Mouse (Mus musculus) hindbrain, embryonic 13.5 days (tissue): ENCODE measurements around the gene Cyp2s1. TPM values are rescaled to one million over a fixed set of nuclear protein-coding genes. Genes with fewer than 3 reads are reported as not detected.

Experiments used
- ATAC-seq: fragments of 200-750 bp; cut with Nextera tagmentation; 2 replicates; pipeline ENCODE4 v1.8.0; 2017; ENCODE audit warnings: moderate TSS enrichment; ENCODE audit not compliant: low FRiP score
- H3K27ac ChIP-seq: fragments of 300-500 bp; sonication (generic); 2 replicates; pipeline ENCODE4 v1.5.1; 2015; ENCODE audit warnings: inconsistent platforms, mild to moderate bottlenecking, moderate library complexity
- H3K27me3 ChIP-seq: fragments of 300-500 bp; sonication (generic); 2 replicates; pipeline ENCODE4 v1.6.1; 2015; ENCODE audit warnings: mild to moderate bottlenecking, inconsistent platforms
- H3K36me3 ChIP-seq: fragments of 300-500 bp; sonication (generic); 2 replicates; pipeline ENCODE4 v1.6.1; 2015; ENCODE audit warnings: mild to moderate bottlenecking, inconsistent platforms
- H3K4me1 ChIP-seq: fragments of 300-500 bp; sonication (generic); replicated peaks from 2 replicates; pipeline ENCODE4 v1.6.1; 2015; ENCODE audit warnings: inconsistent platforms
- H3K4me2 ChIP-seq: fragments of 300-500 bp; sonication (generic); 2 replicates; pipeline ENCODE4 v1.6.1; 2015; ENCODE audit warnings: inconsistent platforms, mild to moderate bottlenecking, moderate library complexity
- H3K4me3 ChIP-seq: fragments of 300-500 bp; sonication (generic); 2 replicates; pipeline ENCODE4 v1.5.1; 2015; ENCODE audit warnings: mild to moderate bottlenecking, inconsistent platforms
- H3K9ac ChIP-seq: fragments of 300-500 bp; sonication (generic); 2 replicates; pipeline ENCODE4 v1.6.1; 2015; ENCODE audit warnings: mild to moderate bottlenecking, inconsistent platforms
- H3K9me3 ChIP-seq: fragments of 300-500 bp; sonication (generic); 2 replicates; pipeline ENCODE4 v1.6.1; 2016; ENCODE audit warnings: inconsistent platforms
- WGBS: fragments of 180-500 bp; shearing (Covaris S2); methylation state at CpG from one replicate; pipeline ENCODE4 v1.1.7; 2015; 5-methylcytosine and 5-hydroxymethylcytosine counted together
- polyA plus RNA-seq: library from polyadenylated mRNA; unstranded; fragments of >200 nt; fragmentation: Nextera tagmentation; extraction: Ambion mirVana; gene quantifications from 2 replicates; pipeline ENCODE4 v1.2.1, GENCODE M21; 2015

Gene Cyp2s1
- polyA plus RNA-seq, 1 experiment from 2014 or later, result 1.4 TPM

DNA sequence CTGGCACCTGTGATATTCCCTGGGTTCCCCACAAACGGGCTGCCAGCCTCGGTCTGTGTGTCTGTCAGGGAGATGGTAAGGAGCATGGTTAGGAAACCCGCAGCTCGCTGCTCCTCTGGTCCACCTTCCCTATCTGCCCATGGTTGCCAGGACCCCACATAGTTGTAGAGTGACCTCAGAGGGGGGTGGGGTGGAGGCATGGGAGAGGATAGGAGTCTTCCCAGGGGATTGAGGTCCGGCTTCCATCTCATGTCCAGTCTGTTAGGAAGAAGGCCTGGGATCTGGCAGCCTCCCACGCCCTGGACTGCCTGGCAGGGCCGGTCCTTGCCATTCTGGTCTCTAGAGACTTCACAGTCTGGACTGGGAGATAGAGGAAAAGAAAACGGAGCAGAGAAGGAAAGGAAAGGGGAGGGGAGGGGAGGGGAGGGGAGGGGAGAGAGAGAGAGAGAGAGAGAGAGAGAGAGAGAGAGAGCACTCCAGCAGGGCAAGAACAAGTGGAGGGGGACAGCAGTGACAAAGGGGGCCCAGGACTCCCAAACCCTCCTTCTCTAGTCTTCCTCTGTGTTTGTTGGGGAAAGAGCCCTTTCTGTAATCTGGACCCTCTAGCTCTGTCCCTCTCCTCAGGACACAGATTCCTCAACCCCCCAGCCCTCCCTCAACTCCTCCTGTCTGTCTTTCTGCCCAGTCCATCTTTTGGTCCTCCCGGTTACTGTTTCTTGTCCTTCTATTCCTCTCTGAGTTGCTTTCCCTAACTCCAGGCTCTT, 29.1 kb downstream of the Cyp2s1 start:
- no peaks in the 10 kb centered on the region for H3K27me3 ChIP-seq
- H3K9me3 ChIP-seq, result no peaks in the 10 kb centered on the region
- peaks cover 19% of the 10 kb centered on the region for H3K4me1 ChIP-seq
- H3K9ac ChIP-seq, result peak overlapping the region; percentile 66
- ATAC-seq, result peak; percentile 36; the same call in 1 of the 2 replicates
- H3K36me3 ChIP-seq, result no peaks in the 10 kb centered on the region
- no peak overlapping the region for H3K27ac ChIP-seq
- peak overlapping the region; percentile 42 for H3K4me3 ChIP-seq
- WGBS, result 23% methylated on average over 9 of the region's 9 CpGs
- peak overlapping the region; percentile 63 for H3K4me2 ChIP-seq

DNA sequence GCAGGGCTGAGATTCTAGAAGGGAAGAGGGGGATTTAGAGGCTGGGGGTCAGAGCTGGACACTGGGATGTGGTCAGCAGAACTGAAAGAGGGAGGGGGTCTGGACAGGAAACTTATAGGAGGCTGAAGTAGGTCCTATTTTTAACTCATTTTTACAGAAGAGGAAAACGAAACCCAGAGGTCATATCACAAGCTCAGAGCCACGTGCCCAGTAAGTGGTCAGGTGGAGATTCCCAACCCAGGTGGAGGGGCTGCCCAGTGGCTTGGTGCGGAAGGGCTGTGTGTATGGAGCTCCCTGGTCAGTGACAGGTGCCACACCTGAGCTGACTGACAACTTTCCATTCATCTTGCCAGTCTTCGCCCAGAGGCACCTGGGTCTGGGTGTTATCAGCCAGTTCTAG, 29.7 kb downstream of the Cyp2s1 start:
- H3K27ac ChIP-seq, result no peak overlapping the region
- no peaks in the 10 kb centered on the region for H3K36me3 ChIP-seq
- H3K4me2 ChIP-seq, result peak overlapping the region; percentile 63
- no peak overlapping the region for H3K9ac ChIP-seq
- 76% methylated on average over 4 of the region's 4 CpGs for WGBS
- H3K4me1 ChIP-seq, result peaks cover 23% of the 10 kb centered on the region
- peak overlapping the region; percentile 42; the same call in 1 of the 2 replicates for H3K4me3 ChIP-seq
- ATAC-seq, result no peak
- no peaks in the 10 kb centered on the region for H3K27me3 ChIP-seq
- no peaks in the 10 kb centered on the region for H3K9me3 ChIP-seq

DNA sequence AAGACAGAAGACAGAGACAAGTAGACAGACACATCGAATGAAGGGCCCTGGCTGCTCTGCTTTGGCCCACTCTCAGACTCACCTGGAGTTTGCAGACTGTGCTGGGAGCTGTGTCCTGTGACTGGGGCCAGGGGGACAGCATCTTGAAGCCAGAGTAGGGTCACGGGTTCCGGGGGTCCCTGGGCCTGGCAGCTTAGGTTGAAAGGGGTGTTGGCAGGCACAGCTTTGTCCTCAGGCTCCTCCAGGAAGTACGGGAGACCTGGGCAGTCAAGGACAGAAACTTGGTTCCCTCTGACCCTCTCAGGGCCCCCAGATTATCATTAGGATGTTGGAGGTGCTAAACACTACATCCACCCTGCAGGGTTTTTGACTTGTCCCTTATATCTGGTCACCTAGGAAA, 31.0 kb downstream of the Cyp2s1 start:
- no peaks in the 10 kb centered on the region for H3K27me3 ChIP-seq
- ATAC-seq, result no peak

GRCm38 (mm10) chr7:25784808-25785207, 31.9 kb downstream of the Cyp2s1 start:
- WGBS, result 40% methylated on average over 1 of the region's 1 CpGs
- no peak overlapping the region for H3K4me3 ChIP-seq

More for the DNA sequence above, 31.0 kb downstream of the Cyp2s1 start:
- no peaks in the 10 kb centered on the region for H3K9me3 ChIP-seq
- no peak overlapping the region for H3K27ac ChIP-seq
- H3K4me3 ChIP-seq, result no peak overlapping the region
- 83% methylated on average over 4 of the region's 4 CpGs for WGBS
- no peak overlapping the region for H3K9ac ChIP-seq
- H3K4me2 ChIP-seq, result no peak overlapping the region
- peaks cover 33% of the 10 kb centered on the region for H3K4me1 ChIP-seq
- no peaks in the 10 kb centered on the region for H3K36me3 ChIP-seq

DNA sequence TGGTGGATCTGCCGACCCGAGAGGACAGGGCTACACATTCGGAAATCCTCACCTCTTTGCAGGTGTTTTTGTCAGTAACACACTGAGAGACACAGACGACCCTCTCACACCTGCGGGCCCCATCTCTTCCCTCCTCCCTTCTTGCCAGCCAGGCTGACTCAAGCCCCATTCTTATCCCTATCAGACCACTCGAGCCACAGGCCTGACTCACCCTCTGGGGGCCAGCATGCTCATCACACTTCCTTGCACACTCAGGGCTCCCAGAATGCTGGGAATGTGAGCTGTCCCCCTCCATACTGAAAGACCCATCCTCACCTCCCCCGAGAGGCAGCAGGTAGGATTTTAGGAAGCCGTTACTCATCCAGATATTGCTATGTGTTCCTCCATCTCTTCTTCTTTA, 33.0 kb downstream of the Cyp2s1 start:
- H3K9ac ChIP-seq, result no peak overlapping the region

More at GRCm38 (mm10) chr7:25784808-25785207, 31.9 kb downstream of the Cyp2s1 start:
- H3K27me3 ChIP-seq, result no peaks in the 10 kb centered on the region
- no peak overlapping the region for H3K9ac ChIP-seq
- H3K27ac ChIP-seq, result no peak overlapping the region
- H3K4me1 ChIP-seq, result peaks cover 33% of the 10 kb centered on the region
- no peak for ATAC-seq
- H3K36me3 ChIP-seq, result no peaks in the 10 kb centered on the region
- H3K9me3 ChIP-seq, result no peaks in the 10 kb centered on the region
- no peak overlapping the region for H3K4me2 ChIP-seq

GRCm38 (mm10) chr7:25782744-25783143, 34.0 kb downstream of the Cyp2s1 start:
- Histone ChIP-seq H3K9me3 (no peaks in the 10 kb centered on the region), H3K27me3 (no peaks in the 10 kb centered on the region), H3K4me3 (no peak overlapping the region), H3K27ac (no peak overlapping the region), H3K4me1 (peaks cover 22% of the 10 kb centered on the region), H3K9ac (no peak overlapping the region), H3K36me3 (no peaks in the 10 kb centered on the region), H3K4me2 (no peak overlapping the region)
- ATAC-seq, result no peak
- 87% methylated on average over 6 of the region's 6 CpGs for WGBS

More for the DNA sequence above, 33.0 kb downstream of the Cyp2s1 start:
- WGBS, result 68% methylated on average over 8 of the region's 8 CpGs
- Histone ChIP-seq H3K4me1 (peaks cover 32% of the 10 kb centered on the region), H3K4me3 (no peak overlapping the region), H3K4me2 (no peak overlapping the region), H3K36me3 (no peaks in the 10 kb centered on the region), H3K9me3 (no peaks in the 10 kb centered on the region), H3K27ac (no peak overlapping the region), H3K27me3 (no peaks in the 10 kb centered on the region)
- no peak for ATAC-seq

- Histone ChIP-seq H3K4me2 (peak overlapping the region; percentile 66), H3K27ac (peak overlapping the region; percentile 12; the same call in 1 of the 2 replicates), H3K9ac (peak overlapping the region; percentile 66), H3K9me3 (no peaks in the 10 kb centered on the region), H3K27me3 (no peaks in the 10 kb centered on the region), H3K4me3 (peak overlapping the region; percentile 39), H3K4me1 (peaks cover 15% of the 10 kb centered on the region), H3K36me3 (no peaks in the 10 kb centered on the region)
- WGBS, result 56% methylated on average over 11 of the region's 11 CpGs
- peak; percentile 66 for ATAC-seq
These were observed 34.6 kb downstream of the Cyp2s1 start for GRCm38 (mm10) chr7:25781937-25782610.

GRCm38 (mm10) chr7:25781321-25781936, 35.3 kb downstream of the Cyp2s1 start:
- H3K27ac ChIP-seq, result peak overlapping the region; percentile 12; the same call in 1 of the 2 replicates
- H3K9me3 ChIP-seq, result no peaks in the 10 kb centered on the region
- 13% methylated on average over 28 of the region's 33 CpGs for WGBS
- no peaks in the 10 kb centered on the region for H3K36me3 ChIP-seq
- H3K9ac ChIP-seq, result peak overlapping the region; percentile 66
- no peaks in the 10 kb centered on the region for H3K27me3 ChIP-seq
- ATAC-seq, result peak; percentile 67
- H3K4me1 ChIP-seq, result peaks cover 14% of the 10 kb centered on the region
- peak overlapping the region; percentile 39 for H3K4me3 ChIP-seq
- H3K4me2 ChIP-seq, result peak overlapping the region; percentile 66

DNA sequence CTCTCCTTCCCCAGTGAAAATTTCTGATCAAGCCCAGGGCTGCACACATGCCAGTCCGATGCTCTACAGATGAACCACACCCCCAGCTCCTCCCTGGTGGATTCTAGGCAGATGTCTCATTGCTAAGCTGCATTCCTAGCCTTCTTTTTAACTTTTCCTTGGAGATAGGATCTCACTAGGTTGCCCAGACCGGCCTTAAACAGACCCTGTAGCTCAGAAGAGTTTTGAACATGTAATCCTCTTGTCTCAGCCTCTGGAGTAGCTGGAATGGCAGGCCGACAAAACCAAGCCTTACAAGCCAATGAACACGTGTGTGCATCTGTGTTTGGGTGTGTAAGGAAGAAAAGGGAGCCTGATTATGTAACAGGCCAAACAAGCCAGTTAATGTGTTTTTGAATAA, 36.0 kb downstream of the Cyp2s1 start:
- peaks cover 14% of the 10 kb centered on the region for H3K4me1 ChIP-seq
- no peak overlapping the region for H3K4me3 ChIP-seq
- H3K27me3 ChIP-seq, result no peaks in the 10 kb centered on the region
- no peak for ATAC-seq
- no peaks in the 10 kb centered on the region for H3K36me3 ChIP-seq
- 43% methylated on average over 4 of the region's 4 CpGs for WGBS
- H3K9ac ChIP-seq, result no peak overlapping the region; the same call in 1 of the 2 replicates
- no peak overlapping the region for H3K4me2 ChIP-seq
- H3K9me3 ChIP-seq, result no peaks in the 10 kb centered on the region
- H3K27ac ChIP-seq, result no peak overlapping the region

- Histone ChIP-seq H3K27me3 (no peaks in the 10 kb centered on the region), H3K36me3 (no peaks in the 10 kb centered on the region), H3K4me2 (no peak overlapping the region), H3K9ac (no peak overlapping the region), H3K4me1 (peaks cover 14% of the 10 kb centered on the region), H3K9me3 (no peaks in the 10 kb centered on the region), H3K4me3 (no peak overlapping the region), H3K27ac (no peak overlapping the region)
- no peak for ATAC-seq
- 92% methylated on average over 5 of the region's 5 CpGs for WGBS
These were observed 36.7 kb downstream of the Cyp2s1 start for GRCm38 (mm10) chr7:25780021-25780420.

DNA sequence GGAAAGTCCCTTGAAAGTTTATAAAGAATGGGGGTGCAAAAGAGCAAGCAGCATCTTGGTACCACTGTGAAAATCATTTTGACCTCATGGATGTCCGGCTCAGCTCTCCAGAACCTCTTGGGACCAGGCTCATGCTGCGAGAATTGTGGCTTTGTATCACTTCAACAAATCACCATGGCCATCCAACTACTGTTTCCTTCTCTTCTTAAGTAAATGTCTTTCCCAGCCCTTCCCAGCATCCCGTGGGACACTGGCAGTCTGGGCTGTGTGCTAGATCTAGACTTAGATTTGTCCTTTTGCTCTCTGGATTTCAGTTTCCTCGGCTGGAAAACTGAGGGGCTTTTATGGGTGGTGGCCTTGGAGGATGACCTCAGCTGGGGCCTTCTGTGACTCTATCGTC, 48.5 kb downstream of the Cyp2s1 start:
- WGBS, result 86% methylated on average over 5 of the region's 5 CpGs
- Histone ChIP-seq H3K36me3 (peaks cover 13% of the 10 kb centered on the region; the same call in 1 of the 2 replicates), H3K27me3 (no peaks in the 10 kb centered on the region), H3K4me3 (no peak overlapping the region), H3K4me1 (no peaks in the 10 kb centered on the region), H3K27ac (no peak overlapping the region), H3K9me3 (no peaks in the 10 kb centered on the region), H3K9ac (no peak overlapping the region), H3K4me2 (no peak overlapping the region)
- ATAC-seq, result no peak

DNA sequence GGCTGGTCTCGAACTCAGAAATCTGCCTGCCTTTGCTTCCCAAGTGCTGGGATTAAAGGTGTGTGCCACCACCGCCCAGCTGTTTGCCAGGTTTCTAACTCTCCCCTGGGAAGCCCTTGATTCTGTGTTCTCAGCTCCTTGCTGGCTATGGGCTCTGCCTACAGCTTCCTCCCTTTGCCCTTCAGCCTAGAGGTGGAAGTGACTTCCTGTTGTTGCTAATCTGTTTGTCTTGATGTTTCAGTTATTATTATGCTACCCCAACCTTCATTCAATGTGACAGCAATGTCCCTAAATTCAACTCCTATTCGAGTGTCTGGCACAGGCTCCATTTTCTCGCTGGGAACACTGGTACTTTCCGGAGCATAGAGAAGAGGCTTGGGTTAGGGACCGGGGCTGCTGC, 50.6 kb downstream of the Cyp2s1 start:
- Histone ChIP-seq H3K4me3 (no peak overlapping the region), H3K9ac (no peak overlapping the region), H3K36me3 (0 out of 2 replicates have a peak, but pooled peaks cover 6% of the 10 kb centered on the region), H3K9me3 (no peaks in the 10 kb centered on the region), H3K27ac (no peak overlapping the region), H3K4me1 (no peaks in the 10 kb centered on the region), H3K27me3 (no peaks in the 10 kb centered on the region), H3K4me2 (no peak overlapping the region)
- no peak for ATAC-seq
- WGBS, result 88% methylated on average over 6 of the region's 6 CpGs
